Mouse (Mus musculus) adrenal gland, adult (tissue): ENCODE measurements around the gene Tgm3.

ENCODE experiments used
- DNase-seq, 2 experiments: peaks; one replicate each; pipeline ENCODE4 v3.0.0; 2022 to 2023; ENCODE audit warnings: low spot score in 1 of 2; ENCODE audit not compliant: inconsistent age in 2 of 2

The Tgm3 gene

GRCm38 (mm10) chr2:130068228-130068627 lies 56.1 kb downstream of the Tgm3 start:
- DNase-seq, result peak in 1 of 2 experiments; percentile 80

- peak in 1 of 2 experiments; percentile 77 for DNase-seq
These were observed 58.2 kb downstream of the Tgm3 start for GRCm38 (mm10) chr2:130070396-130070795.
